Mouse (Mus musculus) liver, embryonic 14.5 days (tissue): ENCODE results near the gene Erbb2.

Source experiments
- CTCF ChIP-seq: IDR thresholded peaks from 2 replicates; pipeline ENCODE4 v1.5.1; 2016; ENCODE audit warnings: antibody characterized with exemption, low read depth, control low read depth
- EP300 ChIP-seq: IDR thresholded peaks from 2 replicates; pipeline ENCODE4 v1.6.1; 2016; ENCODE audit warnings: antibody characterized with exemption, low read depth

DNA sequence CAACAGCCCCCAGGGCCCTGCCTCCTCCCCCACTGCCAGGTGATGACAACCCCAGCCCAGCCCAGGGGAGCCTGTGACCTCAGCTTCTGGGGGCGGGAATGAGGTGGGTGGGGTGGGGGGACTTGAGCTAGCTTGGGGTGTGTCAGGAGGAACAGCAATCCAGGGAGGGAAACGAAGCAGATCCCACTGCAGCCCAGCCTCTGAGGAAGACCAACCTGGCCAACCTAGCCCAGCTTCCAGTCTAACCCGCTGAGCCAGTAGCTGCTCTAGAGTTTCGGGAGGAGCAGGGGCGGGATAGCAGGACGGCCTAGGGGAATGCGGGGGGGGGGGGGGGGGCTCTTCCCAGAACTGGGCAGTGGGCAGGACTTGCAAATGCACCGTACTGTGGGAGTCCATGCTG lies 20.2 kb upstream of the Erbb2 start:
- TF ChIP-seq EP300 (no peak), CTCF (no peak)
